Mouse (Mus musculus) E14TG2a.4 (cell line): ENCODE data around the gene Cyp2s1.

ENCODE experiments used
- CTCF ChIP-seq: conservative IDR thresholded peaks from 2 replicates; pipeline ENCODE4 v1.5.1; 2014; ENCODE audit warnings: low read length
- NANOG ChIP-seq: IDR thresholded peaks from 2 replicates; pipeline ENCODE4 v1.6.1; 2014; ENCODE audit warnings: borderline replicate concordance, low read length, mixed read lengths

DNA sequence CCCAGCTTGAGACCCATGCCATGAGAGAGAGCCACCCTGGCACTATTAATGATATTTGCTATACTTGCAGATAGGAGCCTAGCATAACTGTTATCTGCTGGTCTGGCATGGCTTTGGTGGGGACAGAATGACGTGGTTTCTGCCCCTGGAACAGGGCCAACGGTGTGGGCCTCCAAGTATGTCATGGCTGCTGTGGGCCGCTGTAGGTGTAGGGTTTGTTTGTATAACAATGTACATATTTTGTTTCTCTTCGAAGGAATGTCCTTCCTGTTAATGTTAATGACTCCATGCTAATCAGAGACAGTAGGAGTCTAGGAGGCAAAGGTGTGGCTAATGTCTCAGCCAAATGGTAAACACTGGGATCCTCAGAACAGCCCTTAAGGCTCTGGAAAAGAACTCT lies 24.2 kb upstream of the Cyp2s1 start:
- no peak for TF ChIP-seq CTCF
- TF ChIP-seq NANOG: no peak
